Mouse (Mus musculus) midbrain, embryonic 12.5 days (tissue): ENCODE measurements around the gene Coq8b. TPM values are rescaled to one million over a fixed set of nuclear protein-coding genes. Genes with fewer than 3 reads are reported as not detected.

Experiments used
- ATAC-seq: fragments of 200-750 bp; cut with Nextera tagmentation; 2 replicates; pipeline ENCODE4 v1.8.0; 2017; ENCODE audit warnings: low read depth, moderate TSS enrichment, moderate library complexity; ENCODE audit not compliant: low FRiP score
- H3K27ac ChIP-seq: fragments of 300-500 bp; sonication (generic); replicated peaks from 2 replicates; pipeline ENCODE4 v1.5.1; 2016; ENCODE audit warnings: mild to moderate bottlenecking
- H3K27me3 ChIP-seq: fragments of 300-500 bp; sonication (generic); 2 replicates; pipeline ENCODE4 v1.6.1; 2016; ENCODE audit warnings: mild to moderate bottlenecking
- H3K36me3 ChIP-seq: fragments of 300-500 bp; sonication (generic); 2 replicates; pipeline ENCODE4 v1.6.1; 2016
- H3K4me1 ChIP-seq: fragments of 300-500 bp; sonication (generic); 2 replicates; pipeline ENCODE4 v1.6.1; 2016
- H3K4me2 ChIP-seq: fragments of 300-500 bp; sonication (generic); replicated peaks from 2 replicates; pipeline ENCODE4 v1.6.1; 2016; ENCODE audit warnings: mild to moderate bottlenecking, moderate library complexity
- H3K4me3 ChIP-seq: fragments of 300-500 bp; sonication (generic); 2 replicates; pipeline ENCODE4 v1.5.1; 2016; ENCODE audit warnings: mild to moderate bottlenecking
- H3K9ac ChIP-seq: fragments of 300-500 bp; sonication (generic); replicated peaks from 2 replicates; pipeline ENCODE4 v1.6.1; 2016; ENCODE audit warnings: mild to moderate bottlenecking, moderate library complexity
- H3K9me3 ChIP-seq: fragments of 300-500 bp; sonication (generic); 2 replicates; pipeline ENCODE4 v1.6.1; 2016; ENCODE audit warnings: mild to moderate bottlenecking
- WGBS: fragments of 180-500 bp; shearing (Covaris S2); methylation state at CpG from one replicate; pipeline ENCODE4 v1.1.7; 2016; 5-methylcytosine and 5-hydroxymethylcytosine counted together
- polyA plus RNA-seq: library from polyadenylated mRNA; unstranded; fragments of >200 nt; fragmentation: Nextera tagmentation; extraction: Ambion mirVana; gene quantifications from 2 replicates; pipeline ENCODE4 v1.2.1, GENCODE M21; 2016

Coq8b gene
- polyA plus RNA-seq, 1 experiment from 2014 or later: 22.1 TPM

GRCm38 (mm10) chr7:27203730-27204449 lies 28.9 kb upstream of the Coq8b start:
- 94% methylated on average over 8 of the region's 8 CpGs for WGBS

GRCm38 (mm10) chr7:27212626-27213025 lies 20.2 kb upstream of the Coq8b start:
- Histone ChIP-seq H3K9ac (no peak overlapping the region), H3K36me3 (peaks cover 79% of the 10 kb centered on the region), H3K4me3 (no peak overlapping the region), H3K27me3 (no peaks in the 10 kb centered on the region), H3K4me2 (no peak overlapping the region), H3K27ac (no peak overlapping the region), H3K9me3 (no peaks in the 10 kb centered on the region), H3K4me1 (no peaks in the 10 kb centered on the region)
- 86% methylated on average over 2 of the region's 2 CpGs for WGBS
- ATAC-seq: no peak

More at GRCm38 (mm10) chr7:27203730-27204449, 28.9 kb upstream of the Coq8b start:
- H3K27ac ChIP-seq: no peak overlapping the region
- H3K36me3 ChIP-seq: peaks cover 54% of the 10 kb centered on the region
- H3K4me1 ChIP-seq: no peaks in the 10 kb centered on the region
- H3K4me2 ChIP-seq: no peak overlapping the region
- H3K27me3 ChIP-seq: no peaks in the 10 kb centered on the region
- H3K4me3 ChIP-seq: no peak overlapping the region
- no peaks in the 10 kb centered on the region for H3K9me3 ChIP-seq
- ATAC-seq: no peak
- no peak overlapping the region for H3K9ac ChIP-seq

GRCm38 (mm10) chr7:27218586-27218985 lies 14.2 kb upstream of the Coq8b start:
- no peak overlapping the region for H3K9ac ChIP-seq
- WGBS: 85% methylated on average over 7 of the region's 7 CpGs
- H3K4me3 ChIP-seq: no peak overlapping the region
- no peaks in the 10 kb centered on the region for H3K9me3 ChIP-seq
- H3K27ac ChIP-seq: no peak overlapping the region
- peaks cover 46% of the 10 kb centered on the region for H3K36me3 ChIP-seq
- H3K4me1 ChIP-seq: peaks cover 3% of the 10 kb centered on the region; the same call in 1 of the 2 replicates
- H3K4me2 ChIP-seq: no peak overlapping the region
- no peaks in the 10 kb centered on the region for H3K27me3 ChIP-seq
- ATAC-seq: no peak

- Histone ChIP-seq H3K4me3 (no peak overlapping the region), H3K27me3 (no peaks in the 10 kb centered on the region), H3K4me2 (no peak overlapping the region), H3K27ac (no peak overlapping the region), H3K9ac (no peak overlapping the region), H3K4me1 (peaks cover 16% of the 10 kb centered on the region), H3K36me3 (peaks cover 37% of the 10 kb centered on the region), H3K9me3 (no peaks in the 10 kb centered on the region)
- WGBS: 86% methylated on average over 11 of the region's 11 CpGs
- no peak for ATAC-seq
These were observed 12.9 kb upstream of the Coq8b start for GRCm38 (mm10) chr7:27219937-27220336.

DNA sequence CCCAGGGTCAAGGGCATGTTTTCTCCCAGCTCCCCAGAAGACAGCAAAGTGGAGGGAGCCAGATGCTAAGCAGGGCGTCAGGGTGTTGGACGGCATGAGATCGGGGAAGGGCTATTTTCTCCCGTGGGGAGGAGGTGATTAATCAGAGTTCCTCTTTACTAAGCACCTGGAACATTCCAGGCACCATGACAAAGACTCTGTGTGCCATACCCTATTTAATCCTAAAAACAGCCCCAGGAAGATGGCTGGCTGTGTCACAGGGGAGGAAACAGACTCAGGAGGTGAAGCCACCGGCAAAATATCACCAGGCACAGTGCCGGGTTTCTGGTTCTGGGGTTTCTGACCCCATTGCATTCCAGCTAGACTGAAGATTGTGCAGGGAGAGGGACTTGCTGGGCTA lies 10.9 kb upstream of the Coq8b start:
- H3K4me1 ChIP-seq: peaks cover 36% of the 10 kb centered on the region
- no peak for ATAC-seq
- H3K4me2 ChIP-seq: no peak overlapping the region
- no peaks in the 10 kb centered on the region for H3K9me3 ChIP-seq
- H3K27ac ChIP-seq: no peak overlapping the region
- H3K36me3 ChIP-seq: peaks cover 25% of the 10 kb centered on the region
- H3K4me3 ChIP-seq: no peak overlapping the region
- H3K27me3 ChIP-seq: no peaks in the 10 kb centered on the region
- no peak overlapping the region for H3K9ac ChIP-seq
- 88% methylated on average over 6 of the region's 6 CpGs for WGBS

GRCm38 (mm10) chr7:27222538-27222937 lies 10.3 kb upstream of the Coq8b start:
- Histone ChIP-seq H3K4me2 (no peak overlapping the region), H3K27ac (no peak overlapping the region), H3K27me3 (no peaks in the 10 kb centered on the region), H3K9ac (no peak overlapping the region), H3K4me3 (no peak overlapping the region), H3K4me1 (peaks cover 42% of the 10 kb centered on the region), H3K36me3 (peaks cover 19% of the 10 kb centered on the region), H3K9me3 (no peaks in the 10 kb centered on the region)
- ATAC-seq: no peak
- 85% methylated on average over 1 of the region's 1 CpGs for WGBS

- H3K27ac ChIP-seq: no peak overlapping the region
- WGBS: 83% methylated on average over 11 of the region's 11 CpGs
- ATAC-seq: no peak
- H3K9ac ChIP-seq: peak overlapping the region; percentile 43
- H3K36me3 ChIP-seq: 0 out of 2 replicates have a peak, but pooled peaks cover under 1% of the 10 kb centered on the region
- peaks cover 51% of the 10 kb centered on the region for H3K4me1 ChIP-seq
- peak overlapping the region; percentile 91 for H3K4me2 ChIP-seq
- H3K27me3 ChIP-seq: no peaks in the 10 kb centered on the region
- H3K9me3 ChIP-seq: no peaks in the 10 kb centered on the region
- peak overlapping the region; percentile 4 for H3K4me3 ChIP-seq
These were observed 7.8 kb upstream of the Coq8b start for GRCm38 (mm10) chr7:27224877-27225575.

DNA sequence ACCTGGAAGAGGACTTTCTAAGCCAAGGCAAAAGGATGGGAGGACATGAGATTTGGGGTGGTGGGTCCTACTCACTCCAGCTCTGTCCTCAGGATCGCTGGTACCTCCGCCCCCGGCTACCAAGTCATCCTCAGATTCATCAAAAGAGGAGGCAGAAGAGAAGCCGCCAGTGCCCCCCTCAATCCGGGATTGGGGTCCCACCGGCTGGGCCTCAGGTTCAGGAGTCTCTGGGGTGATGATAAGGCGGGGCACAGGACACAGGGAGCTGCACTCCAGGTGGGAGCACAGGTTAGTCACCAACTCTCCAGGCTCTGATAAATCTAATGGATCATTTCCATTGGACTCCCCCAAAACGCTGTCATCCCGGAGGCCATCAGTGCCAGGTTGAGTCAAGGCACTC lies 5.5 kb upstream of the Coq8b start:
- Histone ChIP-seq H3K36me3 (no peaks in the 10 kb centered on the region), H3K4me1 (peaks cover 51% of the 10 kb centered on the region), H3K9me3 (no peaks in the 10 kb centered on the region), H3K9ac (peak overlapping the region; percentile 85), H3K4me2 (peak overlapping the region; percentile 91), H3K27me3 (no peaks in the 10 kb centered on the region), H3K27ac (no peak overlapping the region), H3K4me3 (peak overlapping the region; percentile 72)
- WGBS: 26% methylated on average over 9 of the region's 9 CpGs
- ATAC-seq: no peak

- Histone ChIP-seq H3K27me3 (no peaks in the 10 kb centered on the region), H3K36me3 (no peaks in the 10 kb centered on the region), H3K9ac (peak overlapping the region; percentile 85), H3K4me3 (peak overlapping the region; percentile 72), H3K4me2 (peak overlapping the region; percentile 91), H3K4me1 (peaks cover 55% of the 10 kb centered on the region), H3K9me3 (no peaks in the 10 kb centered on the region), H3K27ac (peak overlapping the region; percentile 81)
- under 1% methylated on average over 10 of the region's 10 CpGs for WGBS
- ATAC-seq: no peak
These were observed 5.1 kb upstream of the Coq8b start for GRCm38 (mm10) chr7:27227676-27228075.

GRCm38 (mm10) chr7:27228281-27228821 lies 4.5 kb upstream of the Coq8b start, which contains the start of gene Itpkc:
Itpkc (minus strand) TSS chr7:27228661.
- peak within 1 kb of the TSS; percentile 81 for H3K27ac ChIP-seq
- no peaks in the 10 kb centered on the region for H3K27me3 ChIP-seq
- peak within 1 kb of the TSS; percentile 85 for H3K9ac ChIP-seq
- no peaks in the 10 kb centered on the region for H3K36me3 ChIP-seq
- ATAC-seq: peak; percentile 77
- WGBS: under 1% methylated on average over 47 of the region's 49 CpGs
- H3K4me1 ChIP-seq: peaks cover 54% of the 10 kb centered on the region
- H3K9me3 ChIP-seq: no peaks in the 10 kb centered on the region
- peak within 1 kb of the TSS; percentile 72 for H3K4me3 ChIP-seq
- peak within 1 kb of the TSS; percentile 91 for H3K4me2 ChIP-seq

- ATAC-seq: no peak
- H3K4me1 ChIP-seq: peaks cover 56% of the 10 kb centered on the region
- H3K9ac ChIP-seq: peak overlapping the region; percentile 85
- no peaks in the 10 kb centered on the region for H3K27me3 ChIP-seq
- H3K27ac ChIP-seq: peak overlapping the region; percentile 81
- 15% methylated on average over 6 of the region's 6 CpGs for WGBS
- H3K36me3 ChIP-seq: no peaks in the 10 kb centered on the region
- peak overlapping the region; percentile 91 for H3K4me2 ChIP-seq
- peak overlapping the region; percentile 72 for H3K4me3 ChIP-seq
- no peaks in the 10 kb centered on the region for H3K9me3 ChIP-seq
These were observed 4.0 kb upstream of the Coq8b start for GRCm38 (mm10) chr7:27228865-27229264.

- 73% methylated on average over 4 of the region's 4 CpGs for WGBS
These were observed 2.0 kb upstream of the Coq8b start for GRCm38 (mm10) chr7:27230781-27231180.

More at GRCm38 (mm10) chr7:27230781-27231180, 2.0 kb upstream of the Coq8b start:
- H3K9me3 ChIP-seq: no peaks in the 10 kb centered on the region
- no peak overlapping the region for H3K4me2 ChIP-seq
- H3K36me3 ChIP-seq: no peaks in the 10 kb centered on the region
- peaks cover 41% of the 10 kb centered on the region for H3K4me1 ChIP-seq
- H3K27me3 ChIP-seq: no peaks in the 10 kb centered on the region
- no peak overlapping the region for H3K4me3 ChIP-seq
- no peak overlapping the region for H3K9ac ChIP-seq
- H3K27ac ChIP-seq: no peak overlapping the region
- ATAC-seq: no peak
